Mouse (Mus musculus) heart, postnatal 10 days (tissue): ENCODE results near the gene Pnldc1. TPM values are rescaled to one million over a fixed set of nuclear protein-coding genes. Genes with fewer than 3 reads are reported as not detected.
"Not testable (repeated sequence)": the region's sequence is repeated elsewhere in the genome, so short reads cannot be mapped to it uniquely, and the experiment has no call there.

ENCODE experiments used
- DNase-seq, 2 experiments: peaks; one replicate each; pipeline ENCODE4 v3.0.0; 2021
- intact Hi-C: fragments of 180-260 bp; cut with DNase I; formaldehyde crosslinking; loops from one replicate; pipeline ENCODE4 v1.15.1; 2025
- total RNA-seq, 2 experiments: library from RNA; stranded (reverse); gene quantifications; 2 replicates each; pipeline ENCODE4 v1.2.3; 2021

Gene Pnldc1
- total RNA-seq, 2 experiments from 2014 or later: 1.3 to 1.5 TPM

- no peak for DNase-seq
- intact Hi-C loops: loop anchor here (2.0 to 5.0 kb wide), 3 partner anchors 35 to 77 kb away; partner anchors contain the start of genes Acat2 and Wtap
These were observed 5.5 kb upstream of the Pnldc1 start, which contains the start of gene Tcp1 for GRCm38 (mm10) chr17:12915488-12915880. Tcp1 (plus strand) TSS chr17:12915701.

DNA sequence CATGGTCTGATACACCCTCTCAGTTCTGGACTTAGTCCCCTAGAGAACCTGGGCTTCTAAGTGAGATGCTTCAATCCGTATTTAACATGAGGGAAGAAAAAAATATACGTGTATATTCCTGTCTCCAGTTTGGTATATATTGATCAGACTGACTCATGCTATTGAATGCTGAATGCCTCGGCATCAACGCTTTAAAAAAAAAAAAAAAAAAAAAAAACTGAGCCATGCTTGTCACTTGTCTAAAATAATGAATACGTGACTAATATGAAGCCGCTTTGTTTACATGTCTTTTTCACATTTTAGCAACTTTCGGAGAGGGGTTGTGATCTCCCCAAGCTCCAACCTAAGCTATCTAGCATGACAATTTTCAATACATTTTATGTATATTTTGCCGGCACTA is 361 bp upstream of the Pnldc1 start:
- DNase-seq: no peak
- intact Hi-C loops: no loop called here

GRCm38 (mm10) chr17:12906436-12906835 is 3.6 kb downstream of the Pnldc1 start:
- intact Hi-C loops: no loop called here
- no peak for DNase-seq

GRCm38 (mm10) chr17:12905810-12906209 is 4.2 kb downstream of the Pnldc1 start:
- intact Hi-C loops: no loop called here
- no peak for DNase-seq

DNA sequence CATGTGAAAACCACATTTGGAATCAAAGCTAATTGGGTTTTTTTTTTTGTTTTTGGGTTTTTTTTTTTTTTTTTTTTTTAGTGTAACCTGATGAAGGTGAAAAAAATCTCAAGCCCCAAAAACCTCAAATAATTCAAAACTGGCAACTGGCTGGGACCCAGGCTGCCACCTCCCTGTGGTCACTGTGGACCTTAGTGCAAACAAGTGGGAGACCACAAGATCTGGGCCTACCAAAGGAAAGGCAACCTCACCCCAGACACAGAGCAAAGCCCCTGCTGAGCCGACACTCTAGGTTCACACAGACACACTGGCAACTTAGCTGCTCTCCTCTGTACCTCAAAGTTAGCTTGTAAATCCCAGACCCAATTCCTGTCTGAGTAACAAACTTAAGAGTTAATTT is 5.7 kb downstream of the Pnldc1 start:
- no peak for DNase-seq
- intact Hi-C loops: no loop called here

DNA sequence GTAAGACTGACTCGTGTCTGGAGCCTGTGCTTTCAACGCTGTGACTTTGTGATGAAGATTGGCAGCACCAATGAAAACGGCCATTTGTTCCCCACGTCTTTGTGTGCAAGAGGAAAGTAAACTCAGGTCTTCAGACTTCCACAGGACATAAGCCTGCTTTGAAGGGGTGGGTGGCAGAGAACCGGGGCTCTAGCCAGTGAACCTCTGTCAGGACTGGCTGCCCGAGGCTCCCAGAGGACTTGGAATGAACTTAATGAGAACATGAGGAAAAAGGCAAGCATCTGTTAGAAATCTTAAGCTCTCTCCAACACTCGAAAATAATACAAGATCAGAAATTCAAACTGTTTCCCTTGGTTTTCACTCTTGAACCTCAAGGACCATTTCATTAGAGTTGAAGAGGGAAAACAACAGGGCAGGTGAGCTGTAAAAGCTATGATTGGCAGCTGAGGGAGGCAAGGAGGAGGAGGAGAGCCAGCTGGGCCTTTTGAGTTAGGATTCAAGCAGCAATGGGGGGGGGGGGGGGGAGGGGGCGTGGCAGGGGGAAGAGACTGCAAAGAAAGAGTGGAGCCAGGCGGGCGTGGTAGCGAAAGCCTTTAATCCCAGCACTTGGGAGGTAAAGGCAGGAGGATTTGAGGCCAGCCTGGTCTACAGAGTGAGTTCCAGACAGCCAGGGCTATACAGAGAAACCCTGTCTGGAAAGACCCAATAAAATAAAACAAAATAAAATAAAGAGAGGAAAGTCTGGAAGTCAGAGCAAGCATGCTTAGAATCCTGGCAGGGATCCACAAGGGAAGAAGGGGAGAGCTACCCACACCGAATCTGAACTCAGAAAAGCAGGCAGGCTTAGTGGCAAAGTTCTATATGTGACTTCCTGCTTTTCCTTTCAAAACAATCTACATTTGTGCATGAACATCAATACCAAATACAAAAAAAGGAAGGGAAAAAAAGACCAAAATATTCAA is 6.4 kb downstream of the Pnldc1 start:
- intact Hi-C loops: no loop called here
- DNase-seq: no peak

- intact Hi-C loops: no loop called here
- DNase-seq: no peak
These were observed 7.7 kb downstream of the Pnldc1 start for GRCm38 (mm10) chr17:12902291-12902690.

GRCm38 (mm10) chr17:12898607-12899006 is 11.4 kb downstream of the Pnldc1 start:
- DNase-seq, intact Hi-C loops: not testable (repeated sequence)

DNA sequence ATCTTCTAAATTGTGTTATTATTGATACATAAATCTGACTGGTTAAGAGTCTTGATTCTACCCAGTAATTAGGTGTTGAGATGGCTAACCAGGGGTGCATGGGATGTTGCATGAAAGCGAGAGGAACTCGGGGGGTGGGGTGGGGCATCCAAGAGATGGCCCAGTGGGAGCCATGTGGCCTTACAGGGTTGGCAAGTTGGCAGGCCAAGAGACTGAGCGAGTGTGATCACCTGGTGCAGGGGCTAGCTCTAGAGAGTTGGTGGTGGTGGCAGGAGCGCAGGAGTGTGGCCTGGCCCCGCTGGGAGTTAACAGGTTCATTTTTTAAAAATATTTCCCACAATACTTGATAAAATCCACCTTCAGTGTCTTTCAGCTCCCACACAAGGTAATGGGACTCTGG is 12.4 kb downstream of the Pnldc1 start:
- DNase-seq: no peak

DNA sequence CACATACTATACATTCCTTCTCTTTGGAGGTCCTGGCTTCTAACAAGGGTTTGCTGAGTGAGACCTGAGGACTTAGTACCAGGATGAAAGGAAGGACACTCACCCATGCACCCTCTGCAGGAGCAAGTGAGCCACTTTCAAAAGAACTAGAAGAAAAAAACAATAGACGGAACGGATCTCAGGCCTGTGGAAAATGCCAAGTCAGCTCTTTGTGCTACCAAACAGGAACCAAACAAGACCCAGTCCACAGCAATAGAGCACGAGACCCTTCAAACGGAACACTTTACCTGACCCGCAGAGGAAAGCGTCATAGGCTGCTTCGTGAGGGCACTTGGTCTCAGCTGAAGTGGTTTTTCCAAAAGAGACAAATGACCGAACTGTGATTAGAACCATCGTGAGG is 18.0 kb downstream of the Pnldc1 start:
- no peak for DNase-seq
- intact Hi-C loops: no loop called here

More for the DNA sequence above, 12.4 kb downstream of the Pnldc1 start:
- intact Hi-C loops: no loop called here

DNA sequence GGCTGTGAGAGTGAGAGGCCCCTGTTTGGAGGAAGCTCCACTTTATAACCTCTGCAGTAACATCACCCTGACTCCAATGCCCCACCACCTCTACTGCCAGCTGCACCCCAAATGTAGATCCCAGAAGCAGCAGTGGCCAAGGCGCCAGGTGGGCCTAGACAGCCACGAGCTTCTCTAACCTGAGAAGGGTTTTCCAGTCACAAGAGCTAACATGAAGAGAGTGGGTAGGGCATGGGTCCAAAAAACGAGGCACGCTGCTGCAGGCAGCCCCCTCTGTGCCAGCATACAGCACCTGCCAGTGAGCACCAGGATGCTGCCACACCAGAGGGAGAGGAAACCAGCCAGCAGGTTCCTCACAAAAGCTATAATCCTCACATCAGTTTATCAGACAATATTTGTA is 19.0 kb downstream of the Pnldc1 start:
- DNase-seq: no peak
- intact Hi-C loops: no loop called here

GRCm38 (mm10) chr17:12887021-12887775 is 22.8 kb downstream of the Pnldc1 start:
- DNase-seq: peak; percentile 75 to 79

GRCm38 (mm10) chr17:12886620-12887019 is 23.4 kb downstream of the Pnldc1 start:
- intact Hi-C loops: no loop called here
- peak; percentile 18 to 41 for DNase-seq

More at GRCm38 (mm10) chr17:12887021-12887775, 22.8 kb downstream of the Pnldc1 start:
- intact Hi-C loops: no loop called here

- intact Hi-C loops: loop anchor here (2.0 to 5.0 kb wide), 2 partner anchors 34 to 131 kb away; partner anchors contain the start of gene Tcp1
- DNase-seq: no peak
These were observed 28.8 kb downstream of the Pnldc1 start for GRCm38 (mm10) chr17:12881216-12881615.

DNA sequence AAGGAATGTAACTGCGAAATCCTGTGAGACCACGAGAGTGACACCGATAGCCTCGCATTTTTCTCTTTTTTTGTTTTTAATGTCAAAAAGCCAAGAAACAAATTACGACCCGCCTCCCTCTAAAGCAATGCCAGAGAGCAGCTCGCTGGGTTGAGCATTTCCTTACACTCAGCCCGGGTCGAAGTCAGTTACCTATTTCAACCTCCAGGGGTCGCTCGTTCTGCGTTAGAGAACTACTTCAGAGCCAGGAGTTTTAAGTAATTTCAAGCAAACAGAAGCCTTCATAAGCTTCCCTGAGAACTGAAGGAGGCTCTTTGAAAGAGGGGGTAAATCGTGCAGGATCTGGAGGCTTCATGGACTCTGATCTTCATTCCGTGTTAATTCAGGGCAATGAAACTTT is 29.9 kb downstream of the Pnldc1 start:
- intact Hi-C loops: loop anchor here (1.0 to 5.0 kb wide), 3 partner anchors 35 to 132 kb away; partner anchors contain the start of gene Tcp1
- peak; percentile 90 to 91 for DNase-seq

- DNase-seq: no peak
- intact Hi-C loops: no loop called here
These were observed 34.3 kb downstream of the Pnldc1 start, which contains the start of gene Mrgprh for GRCm38 (mm10) chr17:12875734-12876133. Mrgprh (plus strand) TSS chr17:12876034.

GRCm38 (mm10) chr17:12872275-12873028 is 37.6 kb downstream of the Pnldc1 start:
- intact Hi-C loops: no loop called here
- DNase-seq: no peak

GRCm38 (mm10) chr17:12868640-12869039 is 41.4 kb downstream of the Pnldc1 start:
- DNase-seq: no peak
- intact Hi-C loops: no loop called here

DNA sequence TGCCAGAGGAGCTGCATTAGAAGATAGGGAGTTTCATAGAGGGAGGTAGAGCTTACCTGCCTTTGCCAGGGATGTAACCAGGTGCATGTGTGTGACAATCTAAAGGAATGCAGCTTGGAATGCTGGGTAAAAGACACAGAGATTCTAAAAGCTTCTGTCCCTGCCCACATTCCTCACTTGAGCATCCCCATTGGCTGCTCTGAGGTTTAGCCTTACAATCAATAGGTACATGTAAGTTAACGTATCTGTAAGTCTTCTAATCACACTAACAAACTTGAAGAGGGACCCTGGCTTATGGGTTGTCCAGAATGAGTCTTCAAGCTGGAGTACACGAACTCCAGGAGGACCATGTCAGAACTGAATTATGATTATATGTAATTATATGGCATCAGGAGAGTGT is 42.0 kb downstream of the Pnldc1 start, which contains the start of gene Mas1:
Mas1 (minus strand) TSS at position 101 of the 400 bp plus-strand sequence.
- intact Hi-C loops: no loop called here
- DNase-seq: no peak

- intact Hi-C loops: no loop called here
- DNase-seq: peak; percentile 33 to 64
These were observed 43.2 kb downstream of the Pnldc1 start for GRCm38 (mm10) chr17:12866853-12867252.
